Comparison of ENCODE assay signal across 9 mouse cellular contexts in genomic region chr1:128592961-128593501, GRCm38 (mm10). TPM values are rescaled to one million over a fixed set of nuclear protein-coding genes. Genes with fewer than 3 reads are reported as not detected.
DNase-seq lines count a peak whose midpoint lies in the region; ATAC-seq and TF ChIP-seq lines count a peak whose summit lies in the region.
"Had no signal": no experiment of that assay in that cellular context is flagged by ENCODE, and none has a peak within 500 bp of the region (broad histone marks: within the 10 kb centered on the region; RNA-seq: fewer than 3 reads in every experiment).

No protein-coding gene starts in this region.

- intact Hi-C loops in gastrocnemius, postnatal 14 days (cut with DNase I; ENCODE audit: low total_unique reads) = loop anchor here (5.0 kb wide), 1 partner anchor 229 kb away; no protein-coding TSS in a partner anchor

- H3K4me2 ChIP-seq in intestine, embryonic 16.5 days (ENCODE audit: low read depth, low read length) = peak overlapping the region; percentile 98
- H3K4me2 ChIP-seq in limb, embryonic 13.5 days (replicated peaks) = peak overlapping the region; percentile 90
- H3K4me2 ChIP-seq in midbrain, embryonic 14.5 days (ENCODE audit: low read length) = peak overlapping the region; percentile 90

- H3K9ac ChIP-seq in intestine, embryonic 16.5 days (ENCODE audit: low read depth, low read length) = peak overlapping the region; percentile 48
- H3K9ac ChIP-seq in limb, embryonic 13.5 days = peak overlapping the region; percentile 45; the same call in 1 of the 2 replicates
- peak overlapping the region; percentile 36 for H3K9ac ChIP-seq in midbrain, embryonic 14.5 days (replicated peaks; ENCODE audit: low read length)

- no peak for TF ChIP-seq POLR2A in cortical plate, adult 2 months (IDR thresholded peaks at IDR 0.05; ENCODE audit: extremely low read depth, insufficient read depth, low read length)

- ATAC-seq in intestine, embryonic 16.5 days = peak; percentile 59
- ATAC-seq in limb, embryonic 13.5 days (ENCODE audit: low FRiP score, low read depth) = peak; percentile 46
- ATAC-seq in midbrain, embryonic 14.5 days (ENCODE audit: low FRiP score, low TSS enrichment) = peak; percentile 40

- 1% methylated on average over 24 of the region's 24 CpGs for WGBS in intestine, embryonic 16.5 days
- WGBS in limb, embryonic 13.5 days = 1% methylated on average over 23 of the region's 24 CpGs
- WGBS in midbrain, embryonic 14.5 days = under 1% methylated on average over 24 of the region's 24 CpGs

- TF ChIP-seq CTCF in cortical plate, adult 2 months (IDR thresholded peaks at IDR 0.05; ENCODE audit: extremely low read depth, insufficient read depth, low read length) = no peak

- no peaks in the 10 kb centered on the region for H3K9me3 ChIP-seq in intestine, embryonic 16.5 days (ENCODE audit: control insufficient read depth, low read length)
- H3K9me3 ChIP-seq in limb, embryonic 13.5 days = no peaks in the 10 kb centered on the region
- H3K9me3 ChIP-seq in midbrain, embryonic 14.5 days (ENCODE audit: control insufficient read depth, low read length) = no peaks in the 10 kb centered on the region

- H3K36me3 ChIP-seq in intestine, embryonic 16.5 days (ENCODE audit: control insufficient read depth, insufficient read depth, low read length) = no peaks in the 10 kb centered on the region
- H3K36me3 ChIP-seq in limb, embryonic 13.5 days = no peaks in the 10 kb centered on the region
- H3K36me3 ChIP-seq in midbrain, embryonic 14.5 days (ENCODE audit: control insufficient read depth, insufficient read depth, low read length) = no peaks in the 10 kb centered on the region

- peak; percentile 5 for DNase-seq in gastrocnemius, adult 18-20 months (ENCODE audit: low spot score)
- DNase-seq in gastrocnemius, adult 8-10 months (ENCODE audit: low spot score in 2 of 2) = no peak
- DNase-seq in gastrocnemius, postnatal 14 days = peak; percentile 42
- peak; percentile 72 for DNase-seq in midbrain, embryonic 14.5 days
- DNase-seq in testis, postnatal 14 days (ENCODE audit: low spot score) = peak; percentile 35

- H3K27me3 ChIP-seq in intestine, embryonic 16.5 days (replicated peaks; ENCODE audit: control insufficient read depth, insufficient read depth, low read length) = 0 out of 2 replicates have a peak, but pooled peaks cover 5% of the 10 kb centered on the region
- peaks cover 63% of the 10 kb centered on the region for H3K27me3 ChIP-seq in limb, embryonic 13.5 days
- H3K27me3 ChIP-seq in midbrain, embryonic 14.5 days (ENCODE audit: control insufficient read depth, insufficient read depth, low read length) = no peaks in the 10 kb centered on the region
- H3K27me3 ChIP-seq: CH12.LX had no signal

- peaks cover 1% of the 10 kb centered on the region; the same call in 1 of the 2 replicates for H3K4me1 ChIP-seq in cortical plate, adult 2 months (ENCODE audit: control insufficient read depth, insufficient read depth, low read length)
- H3K4me1 ChIP-seq in intestine, embryonic 16.5 days (ENCODE audit: control insufficient read depth, insufficient read depth, low read length) = peaks cover 18% of the 10 kb centered on the region; the same call in 1 of the 2 replicates
- H3K4me1 ChIP-seq in limb, embryonic 13.5 days = peaks cover 42% of the 10 kb centered on the region
- peaks cover 44% of the 10 kb centered on the region for H3K4me1 ChIP-seq in midbrain, embryonic 14.5 days (ENCODE audit: control insufficient read depth, insufficient read depth, low read length)

- H3K4me3 ChIP-seq in cortical plate, adult 2 months (ENCODE audit: insufficient read depth, low read length) = peak overlapping the region; percentile 35
- H3K4me3 ChIP-seq in intestine, embryonic 16.5 days (ENCODE audit: low read length) = peak overlapping the region; percentile 55
- peak overlapping the region; percentile 54 for H3K4me3 ChIP-seq in limb, embryonic 13.5 days
- H3K4me3 ChIP-seq in midbrain, embryonic 14.5 days (replicated peaks; ENCODE audit: low read depth, low read length) = peak overlapping the region; percentile 63

- no peak overlapping the region for H3K27ac ChIP-seq in cortical plate, adult 2 months (ENCODE audit: insufficient read depth, low read length)
- H3K27ac ChIP-seq in intestine, embryonic 16.5 days (ENCODE audit: low read length) = no peak overlapping the region
- no peak overlapping the region for H3K27ac ChIP-seq in limb, embryonic 13.5 days
- H3K27ac ChIP-seq in midbrain, embryonic 14.5 days (replicated peaks; ENCODE audit: low read depth, low read length) = peak overlapping the region; percentile 47

RNA-seq across cellular contexts. Expression of gene Cxcr4, which starts 0.9 kb away (rescaled TPM):
- 1 to 10 TPM; 2.4 to 2.8 TPM for total RNA-seq in gastrocnemius, adult 18-20 months (2021)
- total RNA-seq in gastrocnemius, adult 8-10 months (2022) = 1 to 10 TPM in 3 of 4 experiments, under 1 TPM in 1; 0.89 to 2.1 (median 1.7) TPM
- 3.0 and 3.2 TPM in 2 replicates for polyA plus RNA-seq in cortical plate, adult 2 months (2012; rRNA removed)
- 10 to 100 TPM; 15.7 to 17.1 TPM for total RNA-seq in gastrocnemius, postnatal 14 days (2021)
- 1.9 and 2.2 TPM in 2 replicates for polyA plus RNA-seq in intestine, embryonic 16.5 days (2015; fragmentation: Nextera tagmentation; extraction: Ambion mirVana)
- 1.9 and 2.2 TPM in 2 replicates for polyA plus RNA-seq in limb, embryonic 13.5 days (2015; fragmentation: Nextera tagmentation; extraction: Ambion mirVana)
- polyA plus RNA-seq in midbrain, embryonic 14.5 days (2014; fragmentation: Nextera tagmentation; extraction: Ambion mirVana) = 10.2 and 12.3 TPM in 2 replicates

Comparison
In these comparisons a context has a peak if more than half of its experiments do, and no peak if none do; other contexts are left out.
1. DNase-seq: peak in gastrocnemius, adult 18-20 months (single experiment), gastrocnemius, postnatal 14 days (single experiment), midbrain, embryonic 14.5 days (single experiment) and testis, postnatal 14 days (single experiment); none in gastrocnemius, adult 8-10 months (0 of 2).
2. Peak in every context shown above with its lines, with median percentiles within 50 percentile points of each other: H3K4me3 ChIP-seq, ATAC-seq, H3K4me2 ChIP-seq and H3K9ac ChIP-seq.